Mouse (Mus musculus): ENCODE measurements around the gene Fam184b. TPM values are rescaled to one million over a fixed set of nuclear protein-coding genes. Genes with fewer than 3 reads are reported as not detected.

Gene Fam184b
- total RNA-seq, 2 experiments from 2014 or later: 0.05 to 0.06 TPM

Other genes with a start within 250 kb of the Fam184b start
- gene Qdpr, start 189.4 kb downstream of the Fam184b start, total RNA-seq (2021): 10 to 100 TPM; 80.7 to 82.9 TPM
- not detected for gene Clrn2, start 185.9 kb downstream of the Fam184b start, total RNA-seq (2021)
- 100 to 1,000 TPM in 1 of 2 experiments, 10 to 100 TPM in 1; 95.5 to 116 TPM for gene Lap3, start 146.2 kb downstream of the Fam184b start, total RNA-seq (2021)
- gene Med28, start 119.4 kb downstream of the Fam184b start, total RNA-seq (2021): 10 to 100 TPM; 55.0 TPM
- gene Ncapg, start 30.3 kb upstream of the Fam184b start, total RNA-seq (2021): under 1 TPM; 0.39 to 0.41 TPM
- gene Lcorl, start 218.0 kb upstream of the Fam184b start, total RNA-seq (2021): 1 to 10 TPM; 6.3 to 7.9 TPM

All from heart, postnatal 36 days (tissue).